Mouse (Mus musculus): ENCODE results near the gene Cav2. TPM values are rescaled to one million over a fixed set of nuclear protein-coding genes. Genes with fewer than 3 reads are reported as not detected.

Gene Cav2
- total and polyA plus RNA-seq, 3 experiments = 0.08 TPM; not detected in 2

GRCm38 (mm10) chr6:17266466-17266865 lies 14.5 kb upstream of the Cav2 start:
- no peak overlapping the region for H3K4me3 ChIP-seq (replicated peaks in 1 of 3; ENCODE audit: low read depth in 2 of 3, low read length in 2 of 3, poor library complexity in 1 of 3)
- no peak overlapping the region for H3K9ac ChIP-seq (ENCODE audit: insufficient read depth, low read depth)
- H3K4me2 ChIP-seq (ENCODE audit: insufficient read depth, low read depth, poor library complexity, severe bottlenecking) = no peak overlapping the region
- no peaks in the 10 kb centered on the region for H3K36me3 ChIP-seq (replicated peaks in 1 of 2; ENCODE audit: control insufficient read depth in 1 of 2, insufficient read depth in 1 of 2, low read length in 1 of 2)
- in situ Hi-C loops (cut with MboI; ENCODE audit: low pct_ligation_motif_present, low pct_unique_long_range_greater_than_20kb, low sequenced_read_pairs) = no loop called here
- dilution Hi-C loops (cut with MboI; ENCODE audit: extremely low pct_ligation_motif_present, extremely low pct_unique_long_range_greater_than_20kb, low sequenced_read_pairs) = no loop called here
- H3K4me1 ChIP-seq (ENCODE audit: control insufficient read depth in 1 of 2, insufficient read depth in 2 of 2) = no peaks in the 10 kb centered on the region
- H3K27ac ChIP-seq (ENCODE audit: insufficient read depth, low read depth) = no peak overlapping the region
- H3K27me3 ChIP-seq (replicated peaks) = no peaks in the 10 kb centered on the region
- no peak for TF ChIP-seq CTCF (conservative IDR thresholded peaks at IDR 0.05 in 1 of 2, IDR thresholded peaks at IDR 0.05 in 1 of 2; ENCODE audit: low read depth in 2 of 2, low read length in 2 of 2)
- TF ChIP-seq E2F4 (IDR thresholded peaks at IDR 0.05; ENCODE audit: insufficient replicate concordance, low read depth, low read length) = no peak
- no peak for TF ChIP-seq NELFE (IDR thresholded peaks at IDR 0.05; ENCODE audit: low read depth, low read length)
- no peak for TF ChIP-seq MAFK (IDR thresholded peaks at IDR 0.05; ENCODE audit: insufficient replicate concordance, low read length)
- TF ChIP-seq JUN (IDR thresholded peaks at IDR 0.05; ENCODE audit: insufficient read depth, low read depth, low read length) = no peak
- no peaks in the 10 kb centered on the region for H3K79me2 ChIP-seq (replicated peaks; ENCODE audit: control insufficient read depth, extremely low read depth, insufficient read depth, poor library complexity, severe bottlenecking)
- H3K9me3 ChIP-seq (replicated peaks; ENCODE audit: low read length) = no peaks in the 10 kb centered on the region
- no peak for DNase-seq (ENCODE audit: extremely low read depth)

DNA sequence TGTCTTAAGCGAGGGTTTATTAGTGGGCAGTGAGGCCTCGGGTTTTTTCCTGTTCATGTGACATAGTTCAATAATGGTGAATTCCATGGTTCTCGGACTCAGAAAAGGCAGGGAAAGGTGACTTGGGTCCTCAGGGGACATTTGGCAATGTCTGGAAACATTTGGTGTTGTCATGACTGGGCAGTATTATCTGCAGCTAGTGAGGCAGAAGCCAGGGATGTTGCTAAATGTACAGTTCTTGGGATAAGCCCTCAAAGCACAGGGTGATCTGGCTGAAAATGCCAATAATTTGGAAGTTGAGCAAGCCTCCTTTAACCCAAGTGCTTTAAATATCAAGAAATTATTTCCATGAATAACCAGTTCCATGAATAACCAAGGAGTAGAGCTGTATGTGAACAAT lies 2.6 kb upstream of the Cav2 start:
- Histone ChIP-seq H3K27me3 (replicated peaks) (no peaks in the 10 kb centered on the region), H3K79me2 (replicated peaks; ENCODE audit: control insufficient read depth, extremely low read depth, insufficient read depth, poor library complexity, severe bottlenecking) (no peaks in the 10 kb centered on the region), H3K9me3 (replicated peaks; ENCODE audit: low read length) (no peaks in the 10 kb centered on the region), H3K4me3 (replicated peaks in 1 of 3; ENCODE audit: low read depth in 2 of 3, low read length in 2 of 3, poor library complexity in 1 of 3) (no peak overlapping the region), H3K27ac (ENCODE audit: insufficient read depth, low read depth) (no peak overlapping the region), H3K4me2 (ENCODE audit: insufficient read depth, low read depth, poor library complexity, severe bottlenecking) (no peak overlapping the region), H3K36me3 (replicated peaks in 1 of 2; ENCODE audit: control insufficient read depth in 1 of 2, insufficient read depth in 1 of 2, low read length in 1 of 2) (no peaks in the 10 kb centered on the region), H3K4me1 (ENCODE audit: control insufficient read depth in 1 of 2, insufficient read depth in 2 of 2) (peaks cover 12 to 20% of the 10 kb centered on the region in 2 experiments), H3K9ac (ENCODE audit: insufficient read depth, low read depth) (no peak overlapping the region)
- in situ Hi-C loops (cut with MboI; ENCODE audit: low pct_ligation_motif_present, low pct_unique_long_range_greater_than_20kb, low sequenced_read_pairs) (no loop called here), dilution Hi-C loops (cut with MboI; ENCODE audit: extremely low pct_ligation_motif_present, extremely low pct_unique_long_range_greater_than_20kb, low sequenced_read_pairs) (no loop called here)
- DNase-seq (ENCODE audit: extremely low read depth) = no peak
- TF ChIP-seq CHD1 (IDR thresholded peaks at IDR 0.05; ENCODE audit: low read depth, low read length) = no peak
- TF ChIP-seq TCF12 (IDR thresholded peaks at IDR 0.05; ENCODE audit: low read depth, low read length) = no peak
- TF ChIP-seq POLR2A (IDR thresholded peaks at IDR 0.05; ENCODE audit: low read depth, low read length) = no peak
- TF ChIP-seq ZKSCAN1 (IDR thresholded peaks at IDR 0.05; ENCODE audit: borderline replicate concordance, low read depth, low read length) = no peak

- H3K9me3 ChIP-seq (replicated peaks; ENCODE audit: low read length) = no peaks in the 10 kb centered on the region
- TF ChIP-seq GABPA (IDR thresholded peaks at IDR 0.05; ENCODE audit: insufficient replicate concordance, low read depth, low read length) = no peak
- no peak for TF ChIP-seq BHLHE40 (IDR thresholded peaks at IDR 0.05; ENCODE audit: low read depth, low read length)
- TF ChIP-seq EP300 (IDR thresholded peaks at IDR 0.05; ENCODE audit: low read length) = no peak
- TF ChIP-seq ZC3H11A (IDR thresholded peaks at IDR 0.05; ENCODE audit: low read depth, low read length) = no peak
- TF ChIP-seq TCF12 (IDR thresholded peaks at IDR 0.05; ENCODE audit: low read depth, low read length) = no peak
- TF ChIP-seq ZMIZ1 (IDR thresholded peaks at IDR 0.05; ENCODE audit: low read depth, low read length) = no peak
- no peak for TF ChIP-seq CHD1 (IDR thresholded peaks at IDR 0.05; ENCODE audit: low read depth, low read length)
- TF ChIP-seq JUN (IDR thresholded peaks at IDR 0.05; ENCODE audit: insufficient read depth, low read depth, low read length) = no peak
- no peak for TF ChIP-seq POLR2AphosphoS2 (IDR thresholded peaks at IDR 0.05; ENCODE audit: low read depth, low read length)
- no peak for TF ChIP-seq ZKSCAN1 (IDR thresholded peaks at IDR 0.05; ENCODE audit: borderline replicate concordance, low read depth, low read length)
- TF ChIP-seq ETS1 (conservative IDR thresholded peaks at IDR 0.05; ENCODE audit: low read depth, low read length) = no peak
- TF ChIP-seq MXI1 (IDR thresholded peaks at IDR 0.05; ENCODE audit: low read depth, low read length) = no peak
- TF ChIP-seq USF1 (IDR thresholded peaks at IDR 0.05; ENCODE audit: low read depth, low read length) = no peak
- no peak for TF ChIP-seq SIN3A (IDR thresholded peaks at IDR 0.05; ENCODE audit: low read length)
- TF ChIP-seq ZNF384 (IDR thresholded peaks at IDR 0.05; ENCODE audit: low read depth, low read length) = no peak
- TF ChIP-seq UBTF (IDR thresholded peaks at IDR 0.05; ENCODE audit: low read depth, low read length) = no peak
- TF ChIP-seq NELFE (IDR thresholded peaks at IDR 0.05; ENCODE audit: low read depth, low read length) = no peak
- no peak for TF ChIP-seq TBP (conservative IDR thresholded peaks at IDR 0.05; ENCODE audit: low read depth, low read length)
- no peak overlapping the region; the same call in 1 of the 2 replicates for H3K4me2 ChIP-seq (ENCODE audit: insufficient read depth, low read depth, poor library complexity, severe bottlenecking)
- no peaks in the 10 kb centered on the region for H3K79me2 ChIP-seq (replicated peaks; ENCODE audit: control insufficient read depth, extremely low read depth, insufficient read depth, poor library complexity, severe bottlenecking)
- no peaks in the 10 kb centered on the region for H3K36me3 ChIP-seq (replicated peaks in 1 of 2; ENCODE audit: control insufficient read depth in 1 of 2, insufficient read depth in 1 of 2, low read length in 1 of 2)
- H3K27me3 ChIP-seq (replicated peaks) = no peaks in the 10 kb centered on the region
- H3K27ac ChIP-seq (ENCODE audit: insufficient read depth, low read depth) = no peak overlapping the region
- no peak overlapping the region for H3K9ac ChIP-seq (ENCODE audit: insufficient read depth, low read depth)
- dilution Hi-C loops (cut with MboI; ENCODE audit: extremely low pct_ligation_motif_present, extremely low pct_unique_long_range_greater_than_20kb, low sequenced_read_pairs) (no loop called here), in situ Hi-C loops (cut with MboI; ENCODE audit: low pct_ligation_motif_present, low pct_unique_long_range_greater_than_20kb, low sequenced_read_pairs) (no loop called here)
- H3K4me3 ChIP-seq (replicated peaks in 1 of 3; ENCODE audit: low read depth in 2 of 3, low read length in 2 of 3, poor library complexity in 1 of 3) = no peak overlapping the region
- H3K4me1 ChIP-seq (ENCODE audit: control insufficient read depth in 1 of 2, insufficient read depth in 2 of 2) = peaks cover 12 to 29% of the 10 kb centered on the region in 2 experiments
- DNase-seq (ENCODE audit: extremely low read depth) = peak; percentile 30
Observed at GRCm38 (mm10) chr6:17281757-17282092, 740 bp downstream of the Cav2 start.
